Mouse (Mus musculus): Measurements from ENCODE around the gene Lce1l.

- TF ChIP-seq POLR2A (IDR thresholded peaks at IDR 0.05; ENCODE audit: borderline replicate concordance, extremely low read depth, insufficient read depth, insufficient read length, poor library complexity, severe bottlenecking) (no peak), CTCF (IDR thresholded peaks at IDR 0.05; ENCODE audit: borderline replicate concordance, extremely low read depth, insufficient read depth, insufficient read length) (no peak)
Observed at GRCm38 (mm10) chr3:92815581-92815980, 35.5 kb downstream of the Lce1l start.

Data from brain, embryonic 14.5 days (tissue).